Mouse (Mus musculus): ENCODE data around the gene Mta3. TPM values are rescaled to one million over a fixed set of nuclear protein-coding genes. Genes with fewer than 3 reads are reported as not detected.

Gene Mta3
- polyA plus RNA-seq, 1 experiment: 75.0 TPM

DNA sequence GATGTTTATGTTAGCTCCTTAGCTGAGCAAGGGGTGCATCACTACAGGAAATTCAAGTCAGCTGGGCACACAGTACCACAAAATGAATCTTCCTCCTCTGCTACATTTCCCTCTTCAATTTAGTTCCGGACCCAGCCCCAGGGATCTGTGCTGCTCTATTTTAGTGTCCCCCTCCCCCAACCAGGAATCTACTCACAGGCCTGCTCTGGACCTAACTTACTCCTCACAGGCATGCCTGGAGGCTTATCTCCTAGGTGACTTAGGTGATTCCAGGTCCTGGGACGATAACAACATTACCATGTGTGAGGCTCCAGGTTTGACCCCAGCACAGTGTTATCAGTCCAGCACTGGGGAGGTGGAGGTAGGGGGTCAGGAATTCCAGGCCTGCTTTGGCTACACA, 15.5 kb upstream of the Mta3 start:
- Histone ChIP-seq H3K4me3 (ENCODE audit: insufficient read depth, low read length) (no peak overlapping the region), H3K4me1 (ENCODE audit: control insufficient read depth, insufficient read depth, low read length) (no peaks in the 10 kb centered on the region), H3K27ac (ENCODE audit: insufficient read depth, low read length) (no peak overlapping the region)
- TF ChIP-seq POLR2A (IDR thresholded peaks at IDR 0.05; ENCODE audit: extremely low read depth, insufficient read depth, low read length): no peak
- TF ChIP-seq CTCF (IDR thresholded peaks at IDR 0.05; ENCODE audit: extremely low read depth, insufficient read depth, low read length): no peak

DNA sequence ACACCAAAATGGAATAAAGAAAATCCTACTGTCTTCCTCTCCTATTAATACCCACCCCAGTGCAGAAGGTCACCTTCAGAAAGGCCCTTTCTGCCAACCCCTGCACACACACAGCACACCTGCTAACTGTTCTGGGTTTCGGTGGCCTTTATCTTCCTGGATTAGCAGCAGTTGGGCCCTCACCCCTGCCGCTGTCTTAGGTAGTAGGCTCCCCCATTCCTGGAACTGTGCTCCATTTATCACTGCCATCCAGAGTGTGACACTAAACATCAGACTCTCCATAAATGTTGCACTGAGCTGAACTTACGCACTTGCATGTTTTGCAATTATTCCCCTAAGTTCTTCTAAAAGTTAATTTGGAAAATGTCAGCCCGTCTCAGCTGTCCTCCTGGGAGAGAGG, 14.6 kb upstream of the Mta3 start:
- Histone ChIP-seq H3K27ac (ENCODE audit: insufficient read depth, low read length) (no peak overlapping the region), H3K4me1 (ENCODE audit: control insufficient read depth, insufficient read depth, low read length) (no peaks in the 10 kb centered on the region), H3K4me3 (ENCODE audit: insufficient read depth, low read length) (no peak overlapping the region)
- TF ChIP-seq POLR2A (IDR thresholded peaks at IDR 0.05; ENCODE audit: extremely low read depth, insufficient read depth, low read length): no peak
- no peak for TF ChIP-seq CTCF (IDR thresholded peaks at IDR 0.05; ENCODE audit: extremely low read depth, insufficient read depth, low read length)

DNA sequence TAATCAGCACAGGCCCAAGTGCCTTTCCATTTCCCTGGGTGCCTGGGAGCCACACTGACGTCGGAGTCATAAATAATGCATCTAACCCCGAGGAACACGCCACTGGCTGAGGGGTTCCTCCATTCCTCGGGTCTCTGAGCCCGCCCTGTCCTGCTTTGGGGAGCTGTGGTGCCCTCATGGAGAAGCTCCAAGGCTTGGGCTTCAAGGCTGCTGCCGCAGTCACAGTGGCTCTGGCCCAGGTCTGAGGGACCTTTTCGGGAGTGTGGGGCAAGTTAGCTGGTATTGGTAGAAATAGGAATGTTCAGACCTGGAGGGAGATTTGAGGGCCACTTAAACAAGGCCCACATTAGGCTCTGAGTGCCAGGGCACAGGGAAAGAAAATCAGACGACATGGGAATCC, 12.0 kb upstream of the Mta3 start:
- Histone ChIP-seq H3K4me3 (ENCODE audit: insufficient read depth, low read length) (no peak overlapping the region), H3K27ac (ENCODE audit: insufficient read depth, low read length) (no peak overlapping the region), H3K4me1 (ENCODE audit: control insufficient read depth, insufficient read depth, low read length) (no peaks in the 10 kb centered on the region)
- no peak for TF ChIP-seq POLR2A (IDR thresholded peaks at IDR 0.05; ENCODE audit: extremely low read depth, insufficient read depth, low read length)
- TF ChIP-seq CTCF (IDR thresholded peaks at IDR 0.05; ENCODE audit: extremely low read depth, insufficient read depth, low read length): no peak

DNA sequence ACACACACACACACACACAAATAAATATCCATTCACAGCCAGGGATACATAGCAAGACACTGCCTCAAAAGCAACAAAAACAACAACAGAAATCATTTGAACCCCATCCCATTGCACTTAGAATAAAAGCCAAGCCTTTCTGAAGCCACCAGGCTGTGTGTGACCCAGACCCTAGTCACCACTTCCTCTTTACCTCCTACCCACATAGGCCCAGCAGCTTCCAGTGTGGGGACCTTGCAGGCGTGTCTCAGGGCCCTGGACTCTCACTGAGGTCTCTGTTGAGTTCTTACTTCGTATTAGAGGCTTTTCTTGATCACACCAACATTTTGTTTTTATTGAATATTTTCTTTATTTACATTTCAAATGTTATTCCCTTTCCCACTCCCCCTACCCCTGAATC, 10.2 kb upstream of the Mta3 start:
- Histone ChIP-seq H3K27ac (ENCODE audit: insufficient read depth, low read length) (no peak overlapping the region), H3K4me1 (ENCODE audit: control insufficient read depth, insufficient read depth, low read length) (no peaks in the 10 kb centered on the region), H3K4me3 (ENCODE audit: insufficient read depth, low read length) (no peak overlapping the region)
- TF ChIP-seq CTCF (IDR thresholded peaks at IDR 0.05; ENCODE audit: extremely low read depth, insufficient read depth, low read length): no peak
- no peak for TF ChIP-seq POLR2A (IDR thresholded peaks at IDR 0.05; ENCODE audit: extremely low read depth, insufficient read depth, low read length)

DNA sequence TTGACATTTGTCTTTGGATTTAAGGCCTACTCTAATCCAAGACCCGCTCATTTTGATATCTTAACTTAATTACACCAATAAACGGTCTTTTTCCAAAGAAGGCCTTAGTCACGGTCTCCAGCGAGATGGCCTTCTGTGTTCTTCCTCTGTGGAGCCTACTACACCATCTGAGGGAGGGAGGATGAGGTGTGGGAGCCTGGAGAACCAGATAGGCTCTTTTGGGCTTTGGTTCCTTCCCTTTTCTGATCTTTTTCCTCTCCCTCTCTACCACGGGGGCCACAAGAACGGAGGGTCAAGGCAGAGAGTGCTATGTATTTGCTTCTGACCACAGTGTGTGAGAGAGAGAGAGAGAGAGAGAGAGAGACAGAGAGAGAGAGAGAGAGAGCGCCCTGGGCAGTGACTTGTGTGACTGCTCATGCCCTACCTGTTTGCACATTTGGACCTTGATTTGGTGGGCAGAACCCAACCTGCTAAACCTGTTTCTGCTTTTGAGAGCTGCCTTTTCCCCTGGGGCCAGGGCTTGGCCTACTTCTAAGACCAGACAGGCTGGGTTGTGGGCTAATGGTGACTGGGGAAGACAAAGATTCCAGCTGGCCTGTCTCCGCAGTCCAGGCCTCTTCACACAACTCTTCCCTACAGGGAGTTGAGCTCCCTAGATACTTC, 6.8 kb upstream of the Mta3 start:
- H3K27ac ChIP-seq (ENCODE audit: insufficient read depth, low read length): no peak overlapping the region
- TF ChIP-seq POLR2A (IDR thresholded peaks at IDR 0.05; ENCODE audit: extremely low read depth, insufficient read depth, low read length): no peak
- no peak for TF ChIP-seq CTCF (IDR thresholded peaks at IDR 0.05; ENCODE audit: extremely low read depth, insufficient read depth, low read length)
- no peaks in the 10 kb centered on the region for H3K4me1 ChIP-seq (ENCODE audit: control insufficient read depth, insufficient read depth, low read length)

DNA sequence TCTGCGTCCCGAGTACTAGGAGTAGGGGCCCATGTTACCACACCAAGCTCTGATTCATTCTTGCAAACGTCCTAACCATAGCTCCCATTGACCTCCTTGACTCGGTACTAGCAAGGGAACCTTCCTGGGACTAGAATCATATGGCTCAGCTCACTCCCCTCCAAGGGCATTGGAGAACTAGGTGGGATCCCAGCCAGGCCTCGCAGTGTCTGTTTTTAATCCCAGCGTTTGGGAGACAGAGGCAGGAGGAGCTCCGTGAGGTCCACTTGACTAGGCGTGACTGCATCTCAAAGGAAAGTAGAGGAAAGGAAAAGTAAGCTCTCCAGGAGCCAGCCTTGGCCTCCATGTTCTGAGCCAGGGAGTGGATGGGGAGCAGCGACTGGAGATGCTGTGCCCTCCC, 5.8 kb upstream of the Mta3 start:
- Histone ChIP-seq H3K27ac (ENCODE audit: insufficient read depth, low read length) (no peak overlapping the region), H3K4me1 (ENCODE audit: control insufficient read depth, insufficient read depth, low read length) (no peaks in the 10 kb centered on the region), H3K4me3 (ENCODE audit: insufficient read depth, low read length) (no peak overlapping the region)
- TF ChIP-seq CTCF (IDR thresholded peaks at IDR 0.05; ENCODE audit: extremely low read depth, insufficient read depth, low read length): no peak

More for the DNA sequence above, 6.8 kb upstream of the Mta3 start:
- H3K4me3 ChIP-seq (ENCODE audit: insufficient read depth, low read length): no peak overlapping the region

DNA sequence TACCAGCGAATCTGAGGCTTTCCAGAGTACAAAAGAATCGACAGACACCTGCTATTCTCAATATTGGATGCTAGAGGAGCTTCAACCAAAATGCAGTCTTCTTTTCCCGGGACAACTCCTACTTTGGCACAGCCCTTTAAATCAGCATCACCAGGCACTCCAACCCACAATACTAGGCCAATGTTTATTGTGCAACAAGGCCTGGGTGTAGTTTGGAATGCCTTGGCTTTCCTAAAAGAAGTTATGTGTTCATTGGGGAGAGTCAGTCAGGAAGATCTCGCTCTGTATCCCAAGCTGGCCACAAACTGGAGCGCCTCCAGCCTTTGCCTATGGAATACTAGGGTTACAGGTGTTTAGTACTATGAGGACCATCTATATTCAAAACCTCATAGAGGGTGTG, 1.5 kb upstream of the Mta3 start:
- Histone ChIP-seq H3K27ac (ENCODE audit: insufficient read depth, low read length) (no peak overlapping the region), H3K4me3 (ENCODE audit: insufficient read depth, low read length) (no peak overlapping the region), H3K4me1 (ENCODE audit: control insufficient read depth, insufficient read depth, low read length) (peaks cover 3% of the 10 kb centered on the region)
- TF ChIP-seq CTCF (IDR thresholded peaks at IDR 0.05; ENCODE audit: extremely low read depth, insufficient read depth, low read length) (no peak), POLR2A (IDR thresholded peaks at IDR 0.05; ENCODE audit: extremely low read depth, insufficient read depth, low read length) (no peak)

DNA sequence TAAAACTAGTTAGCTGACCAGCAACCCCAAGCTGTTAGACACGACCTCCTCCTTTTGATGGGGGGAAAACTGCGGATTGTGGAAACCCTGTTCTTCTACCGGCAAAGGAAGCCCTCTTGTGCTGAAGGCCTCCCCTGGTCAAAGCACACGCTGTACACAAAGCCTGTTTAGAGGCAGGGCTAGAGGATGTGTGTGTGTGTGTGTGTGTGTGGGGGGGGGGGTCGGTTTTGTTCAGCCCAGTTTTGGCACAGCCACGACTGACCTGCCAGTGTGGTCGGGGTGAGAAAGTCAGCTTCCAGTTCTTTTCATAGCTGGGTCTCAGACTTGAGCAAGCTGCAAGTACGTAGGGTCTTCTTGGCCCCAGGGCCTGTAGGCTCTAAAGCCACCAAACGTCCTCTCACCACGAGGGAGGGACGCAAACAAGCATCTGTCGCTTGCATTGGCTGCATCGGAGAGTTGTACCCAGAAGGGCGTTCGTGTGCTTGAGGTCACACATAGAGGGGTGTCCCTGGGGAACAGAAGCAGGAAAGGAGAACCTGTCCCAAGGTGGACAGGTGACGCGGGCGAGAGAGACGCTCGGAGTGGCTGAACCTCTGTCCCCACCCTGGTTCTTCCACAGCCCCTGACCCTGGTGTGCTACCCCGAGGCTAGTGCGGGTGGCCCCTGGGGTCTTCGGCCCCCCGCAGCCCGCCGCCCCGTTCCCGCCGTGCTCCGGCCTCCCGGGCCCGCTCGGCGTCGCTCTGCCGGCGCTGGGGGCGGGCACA, 429 bp upstream of the Mta3 start:
- Histone ChIP-seq H3K27ac (ENCODE audit: insufficient read depth, low read length) (peak overlapping the region; percentile 85; the same call in 1 of the 2 replicates), H3K4me1 (ENCODE audit: control insufficient read depth, insufficient read depth, low read length) (peaks cover 3% of the 10 kb centered on the region), H3K4me3 (ENCODE audit: insufficient read depth, low read length) (peak overlapping the region; percentile 58)
- TF ChIP-seq CTCF (IDR thresholded peaks at IDR 0.05; ENCODE audit: extremely low read depth, insufficient read depth, low read length) (no peak), POLR2A (IDR thresholded peaks at IDR 0.05; ENCODE audit: extremely low read depth, insufficient read depth, low read length) (peak; percentile 53; the same call in 1 of the 2 replicates)

DNA sequence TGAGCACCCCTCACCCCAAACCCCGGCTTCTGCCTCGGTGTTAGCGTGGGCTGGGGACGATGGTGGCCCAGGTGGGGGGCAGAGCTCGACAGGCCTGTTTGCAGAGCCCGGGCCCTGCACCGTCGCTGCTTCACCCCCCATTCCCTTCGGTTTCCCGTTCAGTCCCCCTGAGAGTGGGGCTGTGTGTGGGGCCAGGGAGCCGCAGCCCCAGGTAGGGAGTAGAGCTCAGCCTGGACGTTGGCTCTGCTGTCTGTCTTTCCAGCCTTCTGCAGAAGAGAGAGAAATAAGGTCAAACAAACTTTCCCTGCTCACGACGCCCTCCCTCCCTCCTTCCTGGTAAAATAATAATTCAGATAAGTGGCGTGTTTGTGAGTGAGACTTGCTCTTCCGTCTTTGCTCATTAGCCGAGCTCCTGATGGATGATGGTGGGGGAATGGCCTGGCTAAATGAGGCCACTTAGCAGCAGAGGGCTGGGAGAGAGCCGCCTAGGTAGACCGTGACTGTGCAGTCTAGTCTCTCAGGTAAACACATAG, 697 bp downstream of the Mta3 start:
- Histone ChIP-seq H3K4me1 (ENCODE audit: control insufficient read depth, insufficient read depth, low read length) (peaks cover 3% of the 10 kb centered on the region), H3K4me3 (ENCODE audit: insufficient read depth, low read length) (peak overlapping the region; percentile 58), H3K27ac (ENCODE audit: insufficient read depth, low read length) (peak overlapping the region; percentile 96)
- TF ChIP-seq CTCF (IDR thresholded peaks at IDR 0.05; ENCODE audit: extremely low read depth, insufficient read depth, low read length) (no peak), POLR2A (IDR thresholded peaks at IDR 0.05; ENCODE audit: extremely low read depth, insufficient read depth, low read length) (no peak)

DNA sequence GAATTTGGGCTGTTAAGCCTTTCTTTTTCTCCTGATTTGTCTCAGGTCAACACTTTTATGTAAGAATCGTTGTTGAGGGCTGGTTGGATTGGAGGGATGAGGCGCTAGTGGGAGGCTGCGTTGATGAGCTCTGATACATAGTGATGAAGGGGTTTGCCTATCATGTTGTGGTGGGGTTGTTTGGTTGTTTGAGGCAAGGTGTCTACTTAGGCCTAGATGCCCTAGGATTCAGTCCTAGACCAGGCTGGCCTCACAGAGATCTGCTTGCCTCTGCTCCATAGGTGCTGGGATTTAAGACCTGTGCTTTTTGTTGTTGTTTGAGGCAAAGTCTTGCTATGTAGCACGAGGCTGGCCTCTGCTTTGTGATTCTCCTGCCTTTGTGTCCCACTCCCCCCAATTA, 1.4 kb downstream of the Mta3 start:
- TF ChIP-seq POLR2A (IDR thresholded peaks at IDR 0.05; ENCODE audit: extremely low read depth, insufficient read depth, low read length) (no peak), CTCF (IDR thresholded peaks at IDR 0.05; ENCODE audit: extremely low read depth, insufficient read depth, low read length) (no peak)
- H3K27ac ChIP-seq (ENCODE audit: insufficient read depth, low read length): no peak overlapping the region

More for the DNA sequence above, 1.4 kb downstream of the Mta3 start:
- Histone ChIP-seq H3K4me1 (ENCODE audit: control insufficient read depth, insufficient read depth, low read length) (peaks cover 3% of the 10 kb centered on the region), H3K4me3 (ENCODE audit: insufficient read depth, low read length) (no peak overlapping the region; the same call in 1 of the 2 replicates)
